Mouse (Mus musculus): ENCODE results near the gene Plcxd2.

DNA sequence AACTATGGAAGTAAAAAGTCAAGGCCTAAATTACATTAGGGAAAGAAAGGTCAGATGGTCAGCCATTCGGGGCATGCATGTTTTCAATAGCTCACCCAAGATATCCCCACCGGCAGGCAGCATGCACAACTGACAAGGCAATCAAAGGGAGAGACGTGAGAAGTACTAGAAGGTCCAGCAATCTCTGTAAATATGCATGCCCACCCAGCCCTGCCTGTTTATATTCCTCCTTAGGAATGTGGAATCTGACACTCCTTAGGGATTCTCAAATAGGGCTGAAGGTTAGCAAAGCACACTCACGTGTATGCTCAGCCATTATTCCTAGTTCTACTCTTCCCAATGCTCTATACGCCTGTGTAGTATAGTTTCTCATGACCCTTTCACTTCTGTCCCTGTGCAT lies 46.9 kb downstream of the Plcxd2 start:
- TF ChIP-seq CTCF (IDR thresholded peaks at IDR 0.05) (no peak), EP300 (IDR thresholded peaks at IDR 0.05) (no peak)
